Mouse (Mus musculus): ENCODE measurements around the gene Olfr251. TPM values are rescaled to one million over a fixed set of nuclear protein-coding genes. Genes with fewer than 3 reads are reported as not detected.

Gene Olfr251
- polyA plus RNA-seq, 1 experiment, result not detected

DNA sequence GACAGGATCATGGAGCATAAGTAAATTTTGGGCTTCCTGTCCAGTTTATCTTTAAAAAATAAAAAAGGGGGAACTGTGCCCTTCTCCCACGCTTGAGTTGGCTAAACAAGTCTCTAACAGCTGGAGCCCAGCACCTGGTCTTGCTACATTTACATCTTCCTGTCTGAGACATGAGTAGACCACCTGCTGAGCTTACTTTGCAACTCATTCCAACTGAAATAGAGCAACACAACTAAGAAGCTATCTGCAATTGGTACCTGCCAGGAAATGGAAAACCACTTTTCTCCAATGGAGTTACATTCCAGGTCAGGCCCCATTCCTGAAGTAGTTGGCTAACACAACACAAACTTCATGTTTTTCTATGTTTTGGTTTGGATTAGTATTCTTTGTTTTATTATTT is 50.1 kb downstream of the Olfr251 start:
- no peak for DNase-seq
- Histone ChIP-seq H3K4me3 (replicated peaks; ENCODE audit: insufficient read depth, low read depth, low read length) (no peak overlapping the region), H3K27me3 (ENCODE audit: control insufficient read depth, insufficient read depth, low read length) (no peaks in the 10 kb centered on the region), H3K27ac (ENCODE audit: insufficient read depth, low read length) (no peak overlapping the region), H3K4me1 (ENCODE audit: control insufficient read depth, insufficient read depth, low read length) (no peaks in the 10 kb centered on the region)
- TF ChIP-seq POLR2A (IDR thresholded peaks at IDR 0.05; ENCODE audit: borderline replicate concordance, insufficient read depth, low read length), result no peak
- WGBS, result 18% methylated on average over 1 of the region's 1 CpGs

DNA sequence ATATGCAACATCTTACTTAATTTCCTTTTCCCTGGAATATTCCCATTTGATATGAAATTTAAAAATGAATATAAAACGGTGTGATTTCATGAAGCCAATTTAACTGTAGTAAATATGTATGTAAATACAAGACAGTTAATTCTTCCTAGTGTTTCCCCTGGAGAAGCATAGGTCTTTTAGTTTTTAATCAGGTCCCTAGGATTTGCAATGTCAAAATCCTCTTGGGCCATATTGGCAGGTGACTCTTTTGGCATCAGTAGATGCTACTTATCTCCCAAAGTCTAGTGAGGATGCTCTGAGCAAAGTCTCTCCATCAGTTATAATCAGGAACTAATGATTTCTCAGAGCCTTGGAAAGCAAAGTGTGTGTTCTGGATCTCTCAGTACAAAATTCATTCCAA is 52.3 kb downstream of the Olfr251 start, which contains the start of gene Olfr901:
TSS of gene Olfr901 (plus strand) at position 301 of the 400 bp plus-strand sequence.
- 88% methylated on average over 1 of the region's 1 CpGs for whole genome bisulfite sequencing
- H3K27ac ChIP-seq (ENCODE audit: insufficient read depth, low read length), result no peak within 1 kb of the TSS

More for the DNA sequence above, 52.3 kb downstream of the Olfr251 start, which contains the start of gene Olfr901:
- Histone ChIP-seq H3K4me3 (replicated peaks; ENCODE audit: insufficient read depth, low read depth, low read length) (no peak within 1 kb of the TSS), H3K4me1 (ENCODE audit: control insufficient read depth, insufficient read depth, low read length) (no peaks in the 10 kb centered on the region), H3K27me3 (ENCODE audit: control insufficient read depth, insufficient read depth, low read length) (no peaks in the 10 kb centered on the region)
- no peak for DNase-seq
- TF ChIP-seq CTCF (IDR thresholded peaks at IDR 0.05; ENCODE audit: borderline replicate concordance, insufficient read depth, low read depth, low read length), result no peak
- TF ChIP-seq POLR2A (IDR thresholded peaks at IDR 0.05; ENCODE audit: borderline replicate concordance, insufficient read depth, low read length), result no peak

Other genes with a start within 250 kb of the Olfr251 start
- gene Olfr890, start 234.6 kb upstream of the Olfr251 start, polyA plus RNA-seq (2012; rRNA removed), result not detected in 2 replicates
- gene Olfr891, start 196.3 kb upstream of the Olfr251 start, polyA plus RNA-seq (2012; rRNA removed), result not detected in 2 replicates
- gene Olfr893, start 168.7 kb upstream of the Olfr251 start, polyA plus RNA-seq (2012; rRNA removed), result not detected in 2 replicates
- not detected in 2 replicates for gene Olfr894, start 159.0 kb upstream of the Olfr251 start, polyA plus RNA-seq (2012; rRNA removed)
- gene Olfr143, start 124.3 kb upstream of the Olfr251 start, polyA plus RNA-seq (2012; rRNA removed), result not detected in 2 replicates
- gene Olfr895, start 109.2 kb upstream of the Olfr251 start, polyA plus RNA-seq (2012; rRNA removed), result not detected in 2 replicates
- gene Olfr896-ps1, start 86.0 kb upstream of the Olfr251 start, polyA plus RNA-seq (2012; rRNA removed), result not detected in 2 replicates
- not detected in 2 replicates for gene Olfr25, start 48.0 kb upstream of the Olfr251 start, polyA plus RNA-seq (2012; rRNA removed)
- gene Olfr898, start 28.7 kb upstream of the Olfr251 start, polyA plus RNA-seq (2012; rRNA removed), result not detected in 2 replicates
- not detected in 2 replicates for gene Olfr250, start 10.2 kb upstream of the Olfr251 start, polyA plus RNA-seq (2012; rRNA removed)
- gene Olfr147, start 24.6 kb downstream of the Olfr251 start, polyA plus RNA-seq (2012; rRNA removed), result not detected in 2 replicates
- gene Olfr901, start 52.4 kb downstream of the Olfr251 start, polyA plus RNA-seq (2012; rRNA removed), result not detected in 2 replicates
- gene Olfr902, start 70.6 kb downstream of the Olfr251 start, polyA plus RNA-seq (2012; rRNA removed), result not detected in 2 replicates
- not detected in 2 replicates for gene Olfr904, start 86.1 kb downstream of the Olfr251 start, polyA plus RNA-seq (2012; rRNA removed)
- not detected in 2 replicates for gene Olfr905, start 94.0 kb downstream of the Olfr251 start, polyA plus RNA-seq (2012; rRNA removed)
- gene Olfr906, start 110.0 kb downstream of the Olfr251 start, polyA plus RNA-seq (2012; rRNA removed), result not detected in 2 replicates
- not detected in 2 replicates for gene Olfr907, start 118.7 kb downstream of the Olfr251 start, polyA plus RNA-seq (2012; rRNA removed)
- not detected in 2 replicates for gene Olfr911-ps1, start 144.5 kb downstream of the Olfr251 start, polyA plus RNA-seq (2012; rRNA removed)
- not detected in 2 replicates for gene Olfr910, start 160.8 kb downstream of the Olfr251 start, polyA plus RNA-seq (2012; rRNA removed)
- not detected in 2 replicates for gene Olfr912, start 203.1 kb downstream of the Olfr251 start, polyA plus RNA-seq (2012; rRNA removed)
- not detected in 2 replicates for gene Olfr913, start 215.7 kb downstream of the Olfr251 start, polyA plus RNA-seq (2012; rRNA removed)
- not detected in 2 replicates for gene Olfr914, start 228.0 kb downstream of the Olfr251 start, polyA plus RNA-seq (2012; rRNA removed)

All from cerebellum, adult 2 months (tissue).